ENCODE assay signal across 22 mouse cellular contexts in genomic region chr14:20631253-20631652, GRCm38 (mm10). TPM values are rescaled to one million over a fixed set of nuclear protein-coding genes. Genes with fewer than 3 reads are reported as not detected.
A peak's percentile ranks its signal among the peaks of the same experiment; 100 is the strongest.
DNase-seq lines count a peak whose midpoint lies in the region; ATAC-seq lines count a peak whose summit lies in the region.
"Had no signal": no experiment of that assay in that cellular context is flagged by ENCODE, and none has a peak within 500 bp of the region (broad histone marks: within the 10 kb centered on the region; RNA-seq: fewer than 3 reads in every experiment).

No protein-coding gene starts in this region.

- H3K4me3 ChIP-seq in megakaryocyte, embryonic 14.5 days (replicated peaks), result peak overlapping the region; percentile 74
- H3K4me3 ChIP-seq: erythroblast, embryonic 14.5 days; hindbrain, embryonic 13.5 days; lung, embryonic 15.5 days; midbrain, embryonic 12.5 days; neural tube, embryonic 12.5 days had no signal

- no peaks in the 10 kb centered on the region for H3K36me3 ChIP-seq in megakaryocyte, embryonic 14.5 days (replicated peaks; ENCODE audit: low read length)
- H3K36me3 ChIP-seq: hindbrain, embryonic 13.5 days; lung, embryonic 15.5 days; midbrain, embryonic 12.5 days; neural tube, embryonic 12.5 days had no signal

- peak; percentile 49 for DNase-seq in heart, adult 11 months
- no peak for DNase-seq in heart, postnatal 36 days
- peak; percentile 31 for DNase-seq in lung, postnatal 10 days
- DNase-seq in left cerebral cortex, adult 8-10 months (ENCODE audit: low spot score in 2 of 2), result no peak
- DNase-seq: cerebellum, adult 18-20 months; cerebellum, postnatal 36 days; gastrocnemius, postnatal 14 days; heart, postnatal 14 days; kidney, postnatal 4 days; right cerebral cortex, postnatal 4 days had no signal

- intact Hi-C loops in heart, postnatal 36 days (cut with DNase I), result no loop called here

- no peaks in the 10 kb centered on the region for H3K9me3 ChIP-seq in megakaryocyte, embryonic 14.5 days
- H3K9me3 ChIP-seq: hindbrain, embryonic 13.5 days; lung, embryonic 15.5 days; midbrain, embryonic 12.5 days; neural tube, embryonic 12.5 days had no signal

- H3K4me1 ChIP-seq in megakaryocyte, embryonic 14.5 days, result peaks cover 35% of the 10 kb centered on the region
- H3K4me1 ChIP-seq: hindbrain, embryonic 13.5 days; lung, embryonic 15.5 days; midbrain, embryonic 12.5 days; neural tube, embryonic 12.5 days had no signal

- no peak for ATAC-seq in megakaryocyte, adult 5-6 weeks (ENCODE audit: poor library complexity, severe bottlenecking)
- ATAC-seq in monocyte, adult 5-6 weeks (replicated peaks; ENCODE audit: insufficient number of reproducible peaks, low FRiP score, low TSS enrichment, poor library complexity, severe bottlenecking), result no peak
- ATAC-seq: forebrain, embryonic 14.5 days; inflammation-experienced regulatory T-cells, adult 6 months had no signal

- no peaks in the 10 kb centered on the region for H3K27me3 ChIP-seq in megakaryocyte, embryonic 14.5 days (replicated peaks)
- H3K27me3 ChIP-seq: hindbrain, embryonic 13.5 days; lung, embryonic 15.5 days; midbrain, embryonic 12.5 days; neural tube, embryonic 12.5 days had no signal

RNA-seq across cellular contexts. Expression of gene Usp54, which starts 9.6 kb away (rescaled TPM):
- total RNA-seq in heart, postnatal 36 days (2021), result 10 to 100 TPM; 20.9 to 21.1 TPM
- polyA plus RNA-seq in megakaryocyte, embryonic 14.5 days (2012; ENCODE audit: insufficient read depth, low replicate concordance), result 1.5 TPM in 1 of 2 replicates, not detected in the other
- total RNA-seq in megakaryocyte, adult 5-6 weeks (2015), result 1.5 and 2.2 TPM in 2 replicates
- 1.8 and 2.5 TPM in 2 replicates for total RNA-seq in megakaryocyte, adult 5-6 weeks (2017)
- total RNA-seq in left cerebral cortex, adult 8-10 months (2022), result 10 to 100 TPM; 52.2 to 58.6 (median 54.9) TPM
- 0.57 to 5.1 TPM (median 2.0 TPM) in 3 replicates for total RNA-seq in monocyte, adult 5-6 weeks (2017)

RNA-seq across cellular contexts. Expression of gene Myoz1, which starts 25.1 kb away (rescaled TPM):
- total RNA-seq in heart, postnatal 36 days (2021), result under 1 TPM; 0.92 to 1.00 TPM
- not detected in 2 replicates for polyA plus RNA-seq in megakaryocyte, embryonic 14.5 days (2012; ENCODE audit: insufficient read depth, low replicate concordance)
- total RNA-seq in megakaryocyte, adult 5-6 weeks (2015), result 0.76 TPM in 1 of 2 replicates, not detected in the other
- total RNA-seq in megakaryocyte, adult 5-6 weeks (2017), result 0.51 TPM in 1 of 2 replicates, not detected in the other
- total RNA-seq in left cerebral cortex, adult 8-10 months (2022), result 1 to 10 TPM in 2 of 4 experiments, under 1 TPM in 1, not detected in 1; 0.27 to 1.2 (median 1.1) TPM
- total RNA-seq in monocyte, adult 5-6 weeks (2017), result 1.1 TPM in 1 of 3 replicates, not detected in the others
- total RNA-seq: left cerebral cortex, postnatal 14 days had no signal
- polyA plus RNA-seq: erythroblast, embryonic 14.5 days; forebrain, embryonic 14.5 days; inflammation-experienced regulatory T-cells, adult 6 months; liver, adult 2 months had no signal

RNA-seq across cellular contexts. Expression of gene Synpo2l, which starts 36.9 kb away (rescaled TPM):
- 100 to 1,000 TPM; 111 to 118 TPM for total RNA-seq in heart, postnatal 36 days (2021)
- polyA plus RNA-seq in megakaryocyte, embryonic 14.5 days (2012; ENCODE audit: insufficient read depth, low replicate concordance), result 0.23 and 0.74 TPM in 2 replicates
- total RNA-seq in megakaryocyte, adult 5-6 weeks (2015), result 0.07 TPM in 1 of 2 replicates, not detected in the other
- total RNA-seq in megakaryocyte, adult 5-6 weeks (2017), result not detected in 2 replicates
- under 1 TPM; 0.23 to 0.57 (median 0.47) TPM for total RNA-seq in left cerebral cortex, adult 8-10 months (2022)
- total RNA-seq in monocyte, adult 5-6 weeks (2017), result not detected in 3 replicates
- polyA plus RNA-seq: erythroblast, embryonic 14.5 days; inflammation-experienced regulatory T-cells, adult 6 months had no signal

RNA-seq across cellular contexts. Expression of gene Sec24c, which starts 42.9 kb away (rescaled TPM):
- total RNA-seq in heart, postnatal 36 days (2021), result 100 to 1,000 TPM in 1 of 2 experiments, 10 to 100 TPM in 1; 97.8 to 104 TPM
- polyA plus RNA-seq in megakaryocyte, embryonic 14.5 days (2012; ENCODE audit: insufficient read depth, low replicate concordance), result 49.1 and 52.5 TPM in 2 replicates
- total RNA-seq in megakaryocyte, adult 5-6 weeks (2015), result 34.2 and 48.4 TPM in 2 replicates
- total RNA-seq in megakaryocyte, adult 5-6 weeks (2017), result 69.7 and 90.0 TPM in 2 replicates
- total RNA-seq in left cerebral cortex, adult 8-10 months (2022), result 100 to 1,000 TPM in 1 of 4 experiments, 10 to 100 TPM in 3; 87.9 to 102 (median 99.5) TPM
- 156 to 200 TPM (median 191 TPM) in 3 replicates for total RNA-seq in monocyte, adult 5-6 weeks (2017)

Comparison
In these comparisons a context has a peak if more than half of its experiments do, and no peak if none do; other contexts are left out.
1. DNase-seq: peak in heart, adult 11 months (single experiment) and lung, postnatal 10 days (single experiment); none in heart, postnatal 36 days (0 of 2) and left cerebral cortex, adult 8-10 months (0 of 2).
2. RNA of gene Synpo2l, which starts 36.9 kb away (total RNA-seq): 111 to 118 TPM in heart, postnatal 36 days; 0.23 to 0.57 TPM in left cerebral cortex, adult 8-10 months, 0.07 TPM in megakaryocyte, adult 5-6 weeks and not detected in monocyte, adult 5-6 weeks; every median in the first group is over 10 times any median in the second.